Mouse (Mus musculus): ENCODE results near the gene Etv2.

Gene Etv2

DNA sequence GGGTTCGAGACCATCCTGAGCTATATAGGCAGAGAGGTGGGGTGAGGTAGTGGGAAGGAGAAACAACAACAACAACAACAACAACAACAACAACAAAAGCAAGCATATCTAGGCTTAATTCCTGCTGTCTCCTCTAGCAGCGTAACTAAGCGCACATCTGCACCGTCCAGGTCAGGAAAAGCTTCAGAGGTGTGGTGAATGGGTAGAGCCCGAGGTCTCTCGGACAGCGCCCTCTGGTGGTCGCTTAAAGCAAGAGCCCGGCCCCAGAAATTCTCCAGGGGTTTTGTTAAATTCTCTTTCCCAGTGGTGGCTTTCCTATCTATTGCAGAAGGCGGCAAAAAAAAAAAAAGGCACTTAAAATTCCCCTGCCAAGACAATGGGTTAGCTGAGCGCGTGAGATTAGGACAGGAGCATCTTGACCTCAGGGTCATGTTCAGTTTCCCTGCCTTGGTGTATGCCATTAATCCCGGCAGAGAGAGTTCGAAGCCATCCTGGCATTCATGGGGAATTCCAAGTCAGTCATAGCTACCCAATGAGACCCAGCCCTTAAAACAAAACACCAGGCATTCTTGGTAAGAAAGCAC lies 22.0 kb downstream of the Etv2 start:
- DNase-seq (ENCODE audit: low spot score): peak; percentile 60

DNA sequence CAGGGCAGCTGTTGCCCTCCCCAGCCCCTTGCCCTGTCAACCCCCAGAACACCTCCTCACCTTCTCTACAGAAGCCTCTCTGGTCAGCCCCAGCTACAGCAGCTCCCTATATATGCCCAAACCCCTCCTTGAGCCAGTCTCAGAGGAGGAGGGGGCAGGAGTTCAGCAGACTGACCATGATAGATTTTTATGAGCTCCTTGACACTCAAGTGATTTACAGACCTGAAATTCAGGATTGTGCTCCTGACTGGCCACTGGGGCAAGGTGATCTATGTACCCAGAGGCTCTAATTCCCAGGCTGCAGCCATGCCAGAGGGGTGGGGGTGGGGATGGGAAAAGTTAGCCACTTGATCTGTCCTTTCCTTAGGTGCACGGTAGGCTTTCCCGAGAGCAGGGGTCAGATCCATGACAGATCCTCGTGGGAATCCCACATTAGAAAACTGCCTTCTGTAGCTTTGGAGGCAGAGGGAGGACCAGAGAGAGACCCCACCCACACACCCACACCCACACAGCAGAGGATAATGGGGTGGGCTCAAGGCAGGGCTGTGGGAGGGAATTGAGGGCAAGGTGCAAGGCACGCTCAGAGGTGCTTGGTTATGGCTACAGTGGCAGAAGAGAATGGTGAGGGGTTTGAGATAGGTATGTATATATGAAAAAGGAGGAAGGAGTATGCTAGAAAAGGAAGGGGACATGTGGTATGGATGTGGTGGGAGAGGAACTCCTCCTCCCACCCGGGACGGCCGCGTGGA lies 22.8 kb downstream of the Etv2 start, which contains the start of gene Upk1a:
Upk1a (minus strand) TSS at position 194 of the 749 bp plus-strand sequence.
- DNase-seq (ENCODE audit: low spot score): no peak

DNA sequence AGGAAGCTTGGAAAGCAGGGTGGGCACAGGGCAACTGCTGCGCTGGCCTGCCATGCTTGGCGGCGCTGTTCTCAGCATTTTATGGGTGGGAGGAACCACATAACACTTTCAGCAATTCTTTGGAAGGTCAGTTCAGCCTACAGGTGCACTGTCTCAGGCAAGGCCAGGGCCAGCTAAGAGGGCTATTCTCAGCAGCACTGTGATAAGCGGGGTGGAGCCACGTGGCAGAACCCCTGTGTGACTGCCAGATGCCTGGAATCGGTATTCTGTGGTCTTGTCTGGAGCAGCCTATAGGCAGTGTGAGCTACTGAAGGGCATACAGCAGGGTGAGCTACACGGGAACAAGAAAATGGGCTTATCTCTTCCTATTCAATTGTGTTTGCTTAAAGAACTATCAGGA lies 25.6 kb downstream of the Etv2 start:
- DNase-seq (ENCODE audit: low spot score): no peak

DNA sequence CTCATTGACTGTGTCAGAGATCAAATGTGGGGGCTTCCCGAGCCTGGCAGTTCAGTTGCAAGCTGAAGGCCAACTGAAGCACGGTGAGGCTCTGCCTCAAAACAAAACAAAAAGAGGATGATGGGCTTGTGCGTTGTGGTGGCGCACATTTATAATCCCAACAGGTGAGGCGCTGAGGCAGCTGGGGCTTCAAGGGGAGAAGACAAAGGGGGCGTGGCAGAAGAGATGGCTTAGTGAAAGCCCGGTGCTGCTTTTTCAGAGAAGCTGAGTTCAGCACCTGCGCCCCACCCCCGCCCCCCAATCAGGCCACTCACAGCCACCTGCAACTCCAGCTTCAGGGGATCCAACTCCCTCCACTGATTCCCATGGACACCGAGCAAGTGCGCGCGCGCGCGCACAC lies 27.2 kb downstream of the Etv2 start:
- no peak for DNase-seq (ENCODE audit: low spot score)

DNA sequence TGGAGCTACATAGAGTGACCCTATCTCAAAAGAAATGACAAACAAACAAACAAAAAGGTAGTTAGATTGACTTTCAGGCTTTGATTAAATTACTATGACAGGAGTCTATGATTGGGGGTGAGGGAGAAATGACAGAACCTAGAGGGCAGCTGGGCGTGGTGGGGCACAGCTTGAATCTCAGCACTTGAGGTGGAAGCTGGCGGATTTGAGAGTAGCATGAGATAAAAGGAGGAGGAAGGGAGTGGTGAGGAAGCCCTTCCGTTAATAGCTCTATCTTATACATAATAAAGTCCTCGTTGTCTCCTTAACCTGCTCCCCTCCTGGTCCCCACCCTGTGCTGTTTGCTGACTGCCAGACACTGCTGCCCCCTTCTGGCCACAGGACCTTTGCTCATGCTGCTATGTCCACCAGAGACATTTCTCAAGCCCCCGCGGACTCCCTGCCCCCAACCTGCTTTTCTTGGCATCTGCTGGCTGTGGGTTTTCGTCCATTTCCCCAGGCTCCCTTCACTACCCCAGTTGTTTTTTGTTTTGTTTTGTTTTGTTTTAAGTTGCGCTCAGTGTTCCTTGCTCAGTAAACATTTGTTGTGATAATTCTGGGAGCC lies 27.8 kb downstream of the Etv2 start:
- no peak for DNase-seq (ENCODE audit: low spot score)

DNA sequence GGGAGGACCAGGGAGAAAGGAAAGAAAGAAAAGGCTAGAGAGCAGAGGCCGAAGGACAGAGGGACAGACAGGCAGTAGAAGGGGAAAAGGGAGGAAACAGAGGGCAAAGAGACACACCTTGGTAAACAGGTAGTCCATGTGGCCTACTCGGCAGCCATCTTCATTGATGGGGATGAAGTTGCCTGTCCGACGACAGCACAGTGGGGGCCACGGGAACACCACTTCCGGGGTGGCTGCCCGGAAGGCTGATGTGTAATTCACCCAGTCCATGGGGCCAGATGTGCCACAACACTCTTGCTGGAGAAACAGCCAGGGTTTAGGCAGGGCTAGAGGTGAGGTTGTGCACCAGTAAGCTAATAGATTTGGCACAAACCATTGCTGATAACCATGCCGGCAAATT lies 30.7 kb downstream of the Etv2 start:
- DNase-seq (ENCODE audit: low spot score): no peak

DNA sequence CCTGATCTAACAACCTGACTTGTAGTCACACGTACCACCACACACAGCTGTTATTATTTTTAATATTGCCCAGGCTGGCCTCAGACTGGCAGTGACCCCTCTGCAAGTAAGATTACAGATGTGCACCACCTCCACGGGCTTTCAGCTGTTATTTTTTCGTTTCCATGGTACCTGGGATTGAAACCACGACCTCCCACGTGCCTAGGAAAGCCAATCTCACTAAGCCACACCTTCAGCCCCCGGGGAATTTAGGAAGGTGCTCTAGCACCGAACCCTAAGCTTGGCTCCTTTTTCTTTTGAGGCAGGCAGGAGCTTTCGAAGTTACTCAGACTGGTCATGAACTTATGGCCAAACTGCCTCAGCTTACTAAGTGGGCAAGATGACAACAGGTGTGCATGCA lies 31.2 kb downstream of the Etv2 start:
- no peak for DNase-seq (ENCODE audit: low spot score)

DNA sequence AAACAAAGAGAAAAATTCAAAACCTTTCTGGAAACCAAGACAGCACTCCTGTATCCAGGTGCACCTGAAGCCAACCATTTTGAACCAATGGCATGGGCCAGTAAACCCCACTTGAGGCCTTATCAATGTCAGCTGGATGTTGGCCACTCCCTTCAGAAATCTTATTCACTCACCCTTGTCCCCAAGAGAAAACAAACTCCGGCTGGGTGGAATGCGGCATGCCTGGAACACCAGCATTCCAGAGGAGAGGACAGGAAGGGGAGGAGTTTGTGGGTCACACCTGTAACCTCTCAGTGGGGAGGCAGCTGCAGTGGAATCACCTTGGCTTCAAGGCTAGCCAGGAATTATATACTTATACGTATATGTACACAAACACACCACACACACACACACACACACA lies 33.1 kb downstream of the Etv2 start:
- DNase-seq (ENCODE audit: low spot score): no peak

DNA sequence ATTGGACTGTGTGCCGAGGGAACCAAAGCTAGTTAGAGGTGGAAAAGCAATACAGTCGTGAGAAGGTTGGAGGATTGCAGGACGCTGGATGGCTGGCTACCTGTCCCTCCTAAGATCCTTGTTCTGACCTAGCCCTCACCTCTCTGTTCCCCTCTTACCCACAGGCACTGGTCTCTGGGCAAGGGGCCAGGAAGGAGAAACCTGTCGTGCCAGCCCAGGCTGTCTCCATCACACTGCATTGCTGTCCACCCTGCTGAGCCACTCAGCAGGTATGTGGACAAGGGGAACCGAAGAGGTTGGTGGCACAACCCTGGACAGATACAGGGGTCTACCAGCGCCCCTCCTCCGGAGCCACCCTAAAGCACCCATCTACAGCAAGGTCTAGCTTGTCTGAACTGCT lies 35.0 kb downstream of the Etv2 start:
- no peak for DNase-seq (ENCODE audit: low spot score)

DNA sequence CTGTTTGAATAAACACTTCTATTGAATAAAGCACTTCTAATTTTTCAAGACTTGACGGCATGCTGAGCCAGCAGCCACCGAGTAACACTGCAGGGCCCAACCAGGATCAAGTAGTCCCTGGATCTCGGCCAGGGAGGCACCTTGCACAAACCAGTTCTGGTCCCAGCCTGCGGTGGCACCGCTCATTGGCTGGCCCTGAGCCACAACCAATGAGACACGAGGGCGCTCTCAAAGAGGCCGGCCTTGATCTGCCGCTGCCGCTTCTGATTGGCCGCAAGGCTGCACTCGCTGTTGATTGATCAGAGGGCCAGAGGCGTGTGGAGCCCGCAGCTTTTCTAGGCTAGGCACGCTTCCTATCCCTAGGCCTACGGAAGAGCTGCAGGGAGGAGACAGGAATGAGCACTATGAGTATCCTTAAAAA lies 35.7 kb downstream of the Etv2 start:
- DNase-seq (ENCODE audit: low spot score): peak; percentile 80

DNA sequence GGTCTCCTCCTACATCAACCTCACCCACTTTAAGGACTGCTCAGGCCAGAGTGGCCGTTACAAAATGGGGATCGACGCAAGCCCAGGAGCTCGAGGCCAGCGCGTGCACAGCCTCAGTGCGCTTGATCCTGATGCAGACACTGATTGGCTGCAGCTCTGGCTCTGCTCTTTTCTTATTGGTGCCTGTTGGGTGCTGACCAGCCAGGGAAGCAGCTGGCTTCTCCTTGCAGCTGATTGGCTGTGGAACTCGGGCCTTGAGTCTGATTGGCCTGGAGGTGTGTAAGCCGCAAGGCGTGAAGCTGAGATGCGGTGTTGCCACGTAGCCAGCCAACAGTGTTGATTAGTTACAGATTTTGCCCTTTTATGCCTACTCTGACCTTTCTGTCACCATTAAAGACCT lies 36.9 kb downstream of the Etv2 start, which contains the start of gene Zbtb32:
Zbtb32 (minus strand) TSS at position 124 of the 400 bp plus-strand sequence.
- DNase-seq (ENCODE audit: low spot score): no peak

DNA sequence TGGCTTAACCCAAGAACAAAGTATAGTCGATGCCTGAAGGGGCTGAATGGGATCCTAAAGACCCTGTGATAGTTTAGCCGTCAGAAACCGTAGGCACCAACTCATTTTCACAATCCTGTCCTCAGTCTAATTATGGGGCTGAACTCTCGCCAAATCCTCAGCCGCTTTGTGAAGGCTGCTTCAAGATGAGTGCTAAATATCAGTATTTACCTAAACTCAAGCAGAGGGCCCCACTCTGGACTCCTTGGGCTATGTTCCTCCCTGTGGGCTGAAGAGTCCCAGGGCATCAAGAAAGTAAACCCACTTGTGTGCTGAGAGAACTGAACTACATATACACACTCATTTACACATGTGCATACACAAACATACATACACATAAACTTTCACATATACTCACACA lies 38.8 kb downstream of the Etv2 start:
- DNase-seq (ENCODE audit: low spot score): no peak

DNA sequence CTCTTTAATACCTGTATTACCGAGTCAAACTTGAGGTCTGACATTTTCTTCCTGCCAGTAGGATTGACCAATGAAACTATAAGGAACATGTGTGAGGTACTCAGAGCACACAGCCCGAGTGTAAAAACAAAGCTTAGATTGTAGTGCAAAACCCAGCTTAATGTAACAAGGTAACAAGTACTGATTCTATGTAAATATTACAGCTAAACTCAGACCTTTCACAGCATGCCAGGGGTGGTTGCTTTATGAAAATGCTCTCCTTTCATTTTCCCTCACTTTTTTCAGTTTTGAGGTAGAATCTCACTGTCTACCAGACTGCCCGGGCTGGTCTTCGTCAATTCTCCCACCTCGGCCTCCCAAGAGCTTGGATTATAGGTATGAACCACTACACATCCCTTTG lies 39.6 kb downstream of the Etv2 start:
- no peak for DNase-seq (ENCODE audit: low spot score)

DNA sequence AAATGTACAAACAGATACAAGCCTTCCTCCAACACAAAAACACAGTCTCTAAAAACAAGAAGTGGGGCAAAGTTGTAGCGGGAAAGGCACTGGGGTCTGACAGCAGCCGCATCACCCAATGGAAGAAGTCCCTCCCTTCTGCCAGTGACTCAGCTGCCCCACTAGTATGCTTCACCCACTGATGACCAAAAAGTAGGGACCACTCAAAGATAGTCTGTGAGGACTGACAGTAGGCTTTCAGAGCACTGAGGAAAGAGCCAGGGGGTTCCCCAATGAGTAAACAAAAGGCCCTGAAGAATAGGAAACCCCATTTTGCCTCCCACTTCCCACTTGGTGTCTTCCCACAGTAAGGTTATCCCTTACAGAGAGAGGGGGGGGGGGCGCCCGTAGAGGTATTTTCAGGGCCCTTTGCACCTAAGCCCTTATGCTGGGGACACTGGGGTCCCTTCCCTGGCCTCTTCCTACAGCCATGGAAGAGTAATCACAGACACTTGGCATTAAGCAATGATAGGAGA lies 41.1 kb downstream of the Etv2 start:
- DNase-seq (ENCODE audit: low spot score): no peak

DNA sequence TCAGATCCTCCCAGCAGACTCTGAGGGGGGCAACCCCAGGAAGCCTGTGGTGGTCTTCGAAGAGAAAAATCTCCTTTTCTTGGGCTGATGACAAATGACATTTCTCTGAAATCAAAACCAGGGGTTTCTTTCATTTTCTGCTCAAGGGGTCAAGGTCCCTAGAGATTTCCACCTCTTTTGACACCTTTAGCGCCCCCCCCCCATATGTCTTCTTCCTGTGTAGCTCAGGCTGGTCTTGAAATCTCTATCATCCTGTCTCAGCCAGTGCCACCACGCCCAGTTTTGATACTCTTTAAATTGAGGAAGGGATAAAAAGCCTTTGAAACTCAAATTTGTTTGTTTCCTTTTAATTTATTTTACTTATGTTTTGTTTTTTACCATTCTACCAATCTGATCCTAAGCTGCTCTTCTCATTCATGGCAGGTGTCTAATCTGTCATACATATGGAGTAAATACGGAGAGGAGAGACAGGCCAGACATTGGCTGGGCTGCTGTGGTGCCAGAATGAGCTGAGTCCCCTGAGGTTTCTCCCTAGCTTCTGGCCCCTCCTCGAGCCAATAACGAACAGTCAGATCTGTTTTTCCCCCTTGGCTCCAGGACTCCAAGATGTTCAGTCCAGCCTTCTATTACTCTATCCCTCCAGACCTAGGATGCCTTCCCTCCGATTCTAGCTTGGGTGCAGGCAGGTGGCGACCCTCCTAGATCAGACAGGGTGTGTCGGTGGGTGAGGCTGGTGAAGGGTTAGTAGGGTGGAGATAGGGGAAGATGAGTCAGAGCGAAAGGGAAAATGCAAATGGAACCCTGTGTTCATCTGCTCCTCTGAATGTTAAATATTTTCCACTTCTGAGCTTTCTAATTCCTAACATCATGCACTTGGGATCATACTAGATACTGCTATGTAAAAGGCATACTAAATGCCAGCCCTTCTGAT lies 41.8 kb downstream of the Etv2 start:
- DNase-seq (ENCODE audit: low spot score): no peak

DNA sequence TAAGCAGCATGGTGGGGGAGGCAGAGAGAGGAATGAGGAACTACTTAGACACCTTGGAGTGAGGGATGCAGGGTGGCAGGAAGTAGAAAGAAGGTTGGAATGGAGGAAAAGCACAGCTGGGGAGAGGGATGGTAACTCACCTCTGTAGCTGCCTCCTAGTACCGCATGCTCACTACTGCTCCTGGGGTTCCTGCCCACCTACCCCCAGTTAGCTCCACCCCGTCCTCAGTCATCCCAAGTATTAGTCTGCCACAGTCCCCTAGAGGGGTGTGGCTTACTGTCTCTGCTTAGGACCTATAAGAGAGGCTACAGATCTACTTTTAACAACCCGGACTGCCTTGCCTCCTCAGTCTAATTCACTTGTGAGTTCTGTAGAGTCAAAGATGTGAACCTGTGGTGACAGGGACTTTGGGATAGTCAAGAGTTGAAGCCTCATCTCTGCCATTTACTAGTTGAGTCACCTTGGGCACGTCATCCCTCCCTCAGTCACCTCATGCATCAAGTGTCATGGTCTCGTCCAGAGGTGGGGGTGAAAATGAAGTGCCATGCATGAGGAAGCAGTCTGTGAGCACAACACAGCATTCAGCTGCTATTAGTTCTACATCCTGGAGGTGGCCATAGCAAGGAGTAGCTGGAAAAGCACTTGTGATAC lies 42.8 kb downstream of the Etv2 start:
- no peak for DNase-seq (ENCODE audit: low spot score)

DNA sequence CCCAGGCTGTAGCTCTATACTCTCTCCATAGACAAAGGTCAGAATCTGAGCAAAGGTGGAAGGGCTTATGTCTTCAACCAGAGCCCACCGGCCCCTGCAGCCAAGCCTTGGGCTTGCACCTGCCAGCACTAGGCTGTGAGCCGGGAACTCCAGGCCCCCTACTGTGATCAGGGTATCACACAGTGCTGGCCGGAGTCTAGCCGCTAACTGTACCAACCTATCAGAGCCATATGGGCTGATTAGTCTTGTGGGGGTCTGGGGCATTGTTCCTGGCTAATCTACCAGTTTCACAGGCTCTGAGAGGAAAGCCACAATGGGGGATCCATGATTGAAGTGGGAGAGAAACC lies 44.1 kb downstream of the Etv2 start:
- DNase-seq (ENCODE audit: low spot score): no peak

DNA sequence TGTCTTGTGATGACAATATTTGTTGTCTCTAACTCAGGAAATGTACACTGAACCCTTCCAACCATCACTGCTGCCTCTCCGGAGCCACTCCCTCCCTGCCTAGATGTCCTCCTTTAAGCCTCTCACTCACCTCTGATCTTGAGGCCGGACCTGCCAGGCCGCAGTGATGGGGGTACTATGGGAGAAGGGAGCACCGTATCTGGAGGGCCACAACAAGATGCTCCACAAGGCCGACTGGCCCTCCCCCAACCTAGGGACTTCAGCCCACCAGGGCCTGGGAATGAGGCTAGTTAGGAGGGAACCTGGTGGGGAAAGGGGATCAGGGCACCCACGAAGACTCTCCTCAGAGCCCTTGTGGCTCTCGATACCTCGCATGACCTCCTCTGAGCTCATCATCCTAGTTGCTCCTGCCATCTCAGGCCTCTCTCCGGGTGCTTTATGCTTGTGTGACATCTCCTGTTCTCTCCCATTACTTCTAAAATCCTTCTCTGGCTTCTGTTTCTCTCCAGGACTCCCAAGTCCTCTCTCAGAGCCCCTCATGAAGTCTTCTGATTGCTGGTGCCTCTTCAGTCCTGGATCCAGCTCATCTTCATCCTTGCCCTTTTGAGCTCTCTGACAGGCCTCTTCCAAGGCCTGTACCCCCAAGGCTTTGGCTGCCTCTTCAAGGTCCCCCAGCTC lies 44.6 kb downstream of the Etv2 start:
- DNase-seq (ENCODE audit: low spot score): no peak

DNA sequence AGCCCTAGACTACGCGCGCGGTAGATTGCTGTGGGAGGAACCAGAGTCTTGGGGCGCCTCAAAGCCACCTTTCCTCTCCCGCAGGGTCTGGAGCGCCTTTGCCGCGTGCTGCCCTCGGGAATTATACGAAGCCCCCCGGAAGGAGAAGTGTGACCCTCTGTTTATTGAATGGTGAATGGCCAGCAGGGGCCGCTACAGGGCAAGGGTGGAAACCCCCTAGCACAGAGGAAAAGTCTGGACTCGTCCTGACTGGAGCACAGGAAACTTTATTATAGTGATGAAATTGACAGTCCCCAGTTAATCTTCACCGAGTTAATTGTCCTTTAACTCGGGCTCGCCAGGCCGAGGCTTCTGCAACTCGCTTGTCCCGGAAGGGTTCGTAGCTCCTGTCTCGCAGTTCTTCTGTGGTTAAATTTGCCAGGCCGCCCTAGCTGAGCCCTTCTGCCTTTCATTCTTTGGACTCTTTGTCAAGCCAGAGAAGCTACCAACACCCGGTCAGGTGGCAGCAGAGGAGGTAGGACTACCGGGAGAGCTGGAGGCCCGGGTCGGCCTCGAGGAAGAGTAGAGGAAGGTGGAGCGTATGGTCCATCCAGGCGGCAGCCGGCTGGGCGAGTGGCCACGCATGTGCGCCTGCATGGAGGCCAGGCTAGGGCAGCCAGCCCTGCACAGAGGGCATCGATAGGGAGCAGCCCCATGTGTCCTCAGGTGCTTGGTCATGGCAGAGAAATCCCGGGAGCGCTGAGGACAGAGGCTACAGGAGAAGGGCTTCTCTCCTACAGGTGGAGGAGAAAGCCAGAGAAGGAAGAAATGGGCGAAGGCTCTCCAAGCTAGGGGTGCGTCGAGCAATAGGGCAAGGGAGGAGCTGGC lies 46.0 kb downstream of the Etv2 start:
- DNase-seq (ENCODE audit: low spot score): peak; percentile 81
